Mouse (Mus musculus): ENCODE results near the gene Akap5. TPM values are rescaled to one million over a fixed set of nuclear protein-coding genes. Genes with fewer than 3 reads are reported as not detected.

The Akap5 gene
- polyA plus RNA-seq (2012; rRNA removed; ENCODE audit: low replicate concordance): 0.11 and 0.22 TPM in 2 replicates

DNA sequence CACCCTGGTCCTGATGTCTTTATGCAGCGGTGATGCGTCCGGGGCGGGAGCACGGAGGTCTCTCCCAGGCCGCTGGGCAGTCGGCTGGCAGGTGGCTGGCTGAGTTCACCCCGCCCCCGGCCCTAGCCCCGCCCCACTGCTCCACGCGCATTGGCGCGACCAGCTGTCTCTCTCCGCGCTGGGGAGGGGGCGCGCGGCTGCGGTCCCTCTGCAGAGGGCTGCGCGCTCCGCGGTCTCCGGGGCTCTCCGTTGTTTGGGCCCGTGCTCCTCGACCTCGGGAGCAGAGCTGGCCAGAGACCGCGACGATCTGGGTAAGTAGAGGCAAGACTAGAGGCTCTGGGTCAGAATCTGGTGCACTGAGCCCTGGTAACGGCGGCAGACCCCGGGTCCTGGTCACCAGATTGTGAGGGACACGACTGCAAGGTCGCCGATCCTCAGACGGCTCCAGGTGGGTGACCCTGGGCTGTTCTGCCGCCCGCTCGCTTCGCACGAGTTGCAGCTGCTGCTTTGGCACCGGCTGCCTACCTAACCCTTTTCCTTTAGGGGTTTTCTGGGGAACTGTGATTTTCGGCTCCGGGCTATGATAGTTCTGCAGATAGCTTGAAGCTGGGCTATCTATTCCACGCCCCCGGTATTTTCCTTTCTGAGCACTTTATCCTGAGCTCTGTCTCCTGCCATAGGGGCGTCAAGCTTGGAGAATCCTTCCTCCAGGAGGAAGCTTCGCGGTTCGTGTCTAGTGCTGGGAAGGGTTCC is at the start of gene Akap5:
TSS of gene Akap5 (plus strand) at position 213 of the 753 bp plus-strand sequence.

GRCm38 (mm10) chr12:76369206-76369977 is 44.7 kb downstream of the Akap5 start, which contains the start of gene Zbtb25:
Gene Zbtb25, minus strand, starts transcription at chr12:76369602.

DNA sequence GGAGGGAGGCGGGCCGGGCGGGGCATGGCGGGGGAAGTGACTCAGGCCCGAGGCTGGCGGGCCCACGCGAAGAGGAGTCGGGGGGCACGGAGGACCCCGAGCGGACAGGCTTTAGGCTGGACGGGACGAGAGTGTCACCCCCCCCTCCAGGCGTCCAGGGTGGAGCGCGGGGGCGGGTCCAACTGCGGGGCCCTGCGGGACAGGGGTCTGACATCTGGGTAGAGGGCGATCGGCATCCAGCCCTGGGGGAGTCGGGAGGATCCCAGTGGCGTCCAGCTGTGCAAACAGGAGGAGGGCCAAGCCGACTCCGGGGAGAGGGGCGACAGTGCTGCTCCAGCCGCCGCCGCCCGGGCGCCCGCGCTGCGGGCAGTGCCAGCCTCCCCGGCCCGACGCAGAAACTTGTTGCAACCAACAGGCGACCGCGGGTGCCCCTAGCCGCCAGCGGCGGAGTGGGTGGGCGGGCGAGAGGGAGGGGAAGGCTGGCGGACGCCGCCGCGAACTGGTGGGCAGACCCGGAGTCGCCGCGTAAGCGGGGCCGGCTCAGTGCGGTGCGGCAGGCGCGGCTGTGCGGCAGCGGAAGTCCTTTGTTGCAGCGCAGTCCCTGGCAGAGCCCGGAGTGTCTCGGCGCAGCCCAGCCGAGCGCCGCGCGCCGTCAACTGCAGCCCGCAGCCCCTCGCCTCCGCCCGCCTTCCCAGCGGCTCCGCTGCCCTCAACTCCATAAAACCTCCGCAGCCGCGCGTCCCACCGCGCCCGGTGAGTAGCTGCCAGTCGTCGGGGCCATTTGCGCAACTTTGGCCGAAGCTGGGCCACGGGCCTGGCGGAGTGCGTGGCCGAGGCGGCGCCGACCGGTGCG is 45.5 kb downstream of the Akap5 start, which contains the start of gene Zbtb1:
TSS of gene Zbtb1 (plus strand) at position 289 of the 853 bp plus-strand sequence.

Other genes with a start within 250 kb of the Akap5 start
- gene Esr2, start 147.6 kb upstream of the Akap5 start, polyA plus RNA-seq (2012; rRNA removed; ENCODE audit: low replicate concordance): not detected in 2 replicates
- gene Tex21, start 78.1 kb upstream of the Akap5 start, polyA plus RNA-seq (2012; rRNA removed; ENCODE audit: low replicate concordance): not detected in 2 replicates
- 11.4 and 25.3 TPM in 2 replicates for gene Mthfd1, start 69.6 kb upstream of the Akap5 start, polyA plus RNA-seq (2012; rRNA removed; ENCODE audit: low replicate concordance)
- gene Zbtb25, start 44.7 kb downstream of the Akap5 start, polyA plus RNA-seq (2012; rRNA removed; ENCODE audit: low replicate concordance): 8.2 and 12.5 TPM in 2 replicates
- gene Zbtb1, start 45.4 kb downstream of the Akap5 start, polyA plus RNA-seq (2012; rRNA removed; ENCODE audit: low replicate concordance): 2.8 and 3.0 TPM in 2 replicates
- 7.5 and 12.5 TPM in 2 replicates for gene Hspa2, start 79.3 kb downstream of the Akap5 start, polyA plus RNA-seq (2012; rRNA removed; ENCODE audit: low replicate concordance)
- gene Ppp1r36, start 92.6 kb downstream of the Akap5 start, polyA plus RNA-seq (2012; rRNA removed; ENCODE audit: low replicate concordance): 0.11 and 0.18 TPM in 2 replicates
- 39.5 and 42.9 TPM in 2 replicates for gene Plekhg3, start 206.0 kb downstream of the Akap5 start, polyA plus RNA-seq (2012; rRNA removed; ENCODE audit: low replicate concordance)